In the genomic region with DNA sequence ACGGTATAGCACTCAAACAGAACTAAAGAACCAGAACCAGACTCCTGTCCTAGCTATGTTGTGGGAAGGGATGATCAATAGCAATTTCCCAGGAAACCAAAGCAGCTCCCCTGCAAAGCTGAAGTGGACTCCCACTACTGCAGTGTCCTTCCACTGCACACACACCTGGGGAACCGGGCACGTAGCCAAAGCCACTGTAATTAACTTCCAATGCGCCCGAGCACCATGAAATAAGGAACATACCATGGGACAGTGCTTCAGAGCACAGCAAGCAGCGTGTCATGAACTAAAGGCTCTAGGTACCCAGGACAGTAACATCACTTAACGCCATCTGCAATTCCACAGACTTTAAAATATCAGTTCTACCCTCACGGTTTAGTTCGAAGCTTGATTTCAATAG, we compare ENCODE assay signal across 9 mouse cellular contexts.
DNase-seq lines count a peak whose midpoint lies in the region; TF ChIP-seq lines count a peak whose summit lies in the region.
"Had no signal": no experiment of that assay in that cellular context is flagged by ENCODE, and none has a peak within 500 bp of the region (broad histone marks: within the 10 kb centered on the region; RNA-seq: fewer than 3 reads in every experiment).

No protein-coding gene starts in this region.

- TF ChIP-seq POLR2A in brain, embryonic 14.5 days (IDR thresholded peaks at IDR 0.05; ENCODE audit: borderline replicate concordance, extremely low read depth, insufficient read depth, insufficient read length, poor library complexity, severe bottlenecking), result no peak

- DNase-seq in heart, adult 18-20 months, result peak; percentile 27 to 34
- no peak for DNase-seq in heart, postnatal 25 days (ENCODE audit: low spot score)
- peak; percentile 11 for DNase-seq in lung, postnatal 14 days
- no peak for DNase-seq in lung, postnatal 10 days
- peak; percentile 33 for DNase-seq in brain, embryonic 14.5 days (ENCODE audit: low read depth)
- DNase-seq in kidney, postnatal 25 days, result peak; percentile 55 to 56
- DNase-seq in adrenal gland, postnatal 36 days, result no peak
- no peak for DNase-seq in frontal cortex, postnatal 25 days (ENCODE audit: low spot score in 2 of 2)
- DNase-seq: liver had no signal

- TF ChIP-seq CTCF in brain, embryonic 14.5 days (IDR thresholded peaks at IDR 0.05; ENCODE audit: borderline replicate concordance, extremely low read depth, insufficient read depth, insufficient read length), result no peak

- intact Hi-C loops in heart, postnatal 25 days (cut with DNase I), result loop anchor here (5.0 to 10.0 kb wide), 3 partner anchors 98 to 300 kb away; no protein-coding TSS in a partner anchor

Comparison
In these comparisons a context has a peak if more than half of its experiments do, and no peak if none do; other contexts are left out.
1. DNase-seq: peak in heart, adult 18-20 months (2 of 2), lung, postnatal 14 days (single experiment), brain, embryonic 14.5 days (single experiment) and kidney, postnatal 25 days (2 of 2); none in heart, postnatal 25 days (single experiment), lung, postnatal 10 days (single experiment), adrenal gland, postnatal 36 days (0 of 2) and frontal cortex, postnatal 25 days (0 of 2).